Mouse (Mus musculus): Measurements from ENCODE around the gene Crat.

DNA sequence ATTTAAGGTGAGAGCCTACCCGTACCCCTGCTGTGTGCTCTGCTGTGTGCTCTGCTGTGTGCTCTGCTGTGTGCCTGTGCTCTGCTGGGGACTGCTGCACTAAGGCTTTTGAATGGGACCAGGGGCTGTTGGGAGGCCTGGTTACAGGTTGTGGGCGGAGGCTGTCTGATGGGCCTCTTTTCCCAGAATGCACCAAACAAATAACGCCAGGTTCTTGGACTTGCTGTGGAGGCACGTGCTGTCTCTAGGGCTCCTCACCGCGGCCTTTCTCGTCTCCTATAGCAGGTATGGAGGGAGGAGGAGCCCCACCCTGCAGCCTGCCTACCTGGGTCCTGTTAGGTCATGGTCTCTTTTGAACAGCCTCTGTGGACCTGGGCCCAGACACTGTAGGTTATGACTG, 19.4 kb downstream of the Crat start:
- no peak for TF ChIP-seq CTCF (IDR thresholded peaks at IDR 0.05; ENCODE audit: extremely low read depth, insufficient read depth, low read length)
- TF ChIP-seq POLR2A (IDR thresholded peaks at IDR 0.05; ENCODE audit: extremely low read depth, insufficient read depth, low read length): no peak
